Mouse (Mus musculus): ENCODE results near the gene Olfml3.

The Olfml3 gene

DNA sequence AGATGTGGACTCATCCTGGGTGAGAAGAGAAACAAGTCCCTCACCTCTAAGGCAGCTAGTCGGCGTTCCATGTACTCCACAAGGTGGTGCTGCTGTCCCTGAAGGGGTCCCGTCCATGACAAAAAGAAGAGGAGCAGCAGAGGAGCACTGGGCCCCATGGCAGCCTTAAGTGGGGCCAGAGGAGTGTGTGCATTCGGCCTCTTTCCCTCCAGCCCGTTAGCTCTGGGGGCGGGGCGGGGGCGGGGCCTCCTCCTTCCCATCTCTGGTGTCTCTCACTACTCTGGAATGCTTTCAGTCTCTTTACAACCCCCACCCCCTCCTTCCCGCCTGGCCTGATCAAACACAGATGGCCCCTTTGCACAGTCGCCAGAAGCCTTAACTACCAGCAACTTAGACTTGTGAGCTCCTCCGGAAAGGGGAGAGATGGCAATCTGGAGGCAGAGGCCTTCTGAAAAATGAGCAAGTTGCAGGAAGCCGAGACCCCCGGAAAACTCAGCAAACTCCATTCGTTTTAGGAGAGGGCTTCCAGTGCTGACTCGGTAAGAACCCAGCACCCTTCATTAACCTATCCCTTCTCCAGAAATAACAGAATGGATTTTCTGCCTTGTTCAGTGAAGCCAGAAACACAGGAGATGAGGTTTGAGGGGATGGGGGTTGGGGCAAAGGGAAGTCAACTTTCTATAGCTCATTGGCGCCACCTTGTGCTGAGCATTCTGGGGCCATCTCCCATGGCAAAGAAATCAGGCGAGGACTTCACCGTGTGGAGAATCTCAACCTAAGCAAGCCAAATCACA, at the start of gene Olfml3:
Olfml3 (minus strand) TSS at position 224 of the 794 bp plus-strand sequence.
- peak; percentile 88 for DNase-seq (ENCODE audit: extremely low spot score, low read depth, low spot score)

DNA sequence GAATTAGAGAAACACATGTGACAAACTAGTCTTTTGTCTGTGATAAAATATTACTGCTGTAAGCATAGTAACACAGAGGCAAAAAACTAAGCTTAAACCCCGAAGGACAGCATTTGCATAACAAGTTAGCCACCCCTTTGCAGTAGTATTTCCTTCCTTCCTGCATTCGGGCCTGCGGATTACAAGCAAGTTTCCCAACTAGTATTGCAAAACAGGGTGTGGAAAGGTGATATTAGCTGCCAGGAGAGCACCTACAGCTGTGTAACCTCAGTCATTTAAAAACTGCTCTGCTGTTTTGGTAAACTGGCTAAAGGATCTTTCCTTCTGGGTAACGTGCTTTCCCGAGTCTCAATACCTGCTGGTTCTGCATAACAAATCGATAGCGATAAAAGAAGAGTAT, 49.4 kb upstream of the Olfml3 start:
- no peak for DNase-seq (ENCODE audit: extremely low spot score, low read depth, low spot score)

DNA sequence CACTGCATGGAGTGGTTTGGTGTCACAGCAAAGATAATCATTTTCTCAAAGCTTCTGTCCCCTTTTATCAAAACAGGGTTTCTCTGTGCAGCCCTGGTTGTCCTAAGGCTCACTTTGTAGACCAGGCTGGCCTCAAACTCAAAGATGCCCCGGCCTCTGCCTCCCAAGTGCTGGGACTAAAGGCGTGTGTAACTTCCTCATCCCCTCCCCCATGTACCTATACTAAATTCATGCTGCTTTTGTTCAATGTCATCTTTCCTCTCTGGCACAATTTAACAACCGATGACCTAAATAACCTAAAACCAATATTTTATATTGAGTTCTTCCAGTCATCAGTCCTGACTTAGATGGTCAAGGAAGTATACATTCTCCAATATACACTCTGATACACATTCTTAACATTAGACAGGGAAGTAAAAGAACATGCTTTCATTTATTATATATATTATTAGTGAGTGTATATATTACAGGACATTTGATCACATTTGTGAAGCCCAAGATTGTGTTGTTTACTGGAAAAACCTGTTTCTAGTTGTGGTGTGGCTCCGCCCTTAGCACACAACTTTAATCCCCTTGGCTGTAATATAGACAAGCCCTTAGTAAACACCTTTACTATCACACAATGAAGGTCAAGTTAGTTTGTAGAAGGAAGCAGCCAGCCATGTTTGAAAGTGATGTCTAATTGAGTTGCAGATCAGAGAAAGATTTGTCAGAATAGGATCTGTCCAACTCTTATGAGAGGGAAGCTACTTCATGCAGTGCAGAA, 45.2 kb upstream of the Olfml3 start:
- no peak for DNase-seq (ENCODE audit: extremely low spot score, low read depth, low spot score)

DNA sequence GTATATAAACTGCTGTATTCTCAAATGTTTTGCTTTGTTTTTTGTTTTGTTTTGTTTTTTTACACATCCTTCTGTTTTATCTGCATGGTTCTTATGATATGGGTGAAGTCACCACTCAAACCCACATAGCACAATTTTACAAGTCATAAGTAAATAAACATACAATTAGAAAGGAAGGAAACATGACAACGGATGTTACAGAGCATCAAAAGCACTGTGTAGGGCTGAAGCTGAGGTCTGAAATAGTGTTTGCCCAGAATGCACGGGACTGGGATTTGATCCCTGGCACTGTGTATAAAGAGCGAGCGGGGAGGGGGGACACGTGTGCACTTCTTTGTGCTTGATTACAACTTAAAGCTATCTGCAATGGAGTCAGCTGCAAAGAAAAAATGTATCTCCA, 43.0 kb upstream of the Olfml3 start:
- DNase-seq (ENCODE audit: extremely low spot score, low read depth, low spot score): no peak

DNA sequence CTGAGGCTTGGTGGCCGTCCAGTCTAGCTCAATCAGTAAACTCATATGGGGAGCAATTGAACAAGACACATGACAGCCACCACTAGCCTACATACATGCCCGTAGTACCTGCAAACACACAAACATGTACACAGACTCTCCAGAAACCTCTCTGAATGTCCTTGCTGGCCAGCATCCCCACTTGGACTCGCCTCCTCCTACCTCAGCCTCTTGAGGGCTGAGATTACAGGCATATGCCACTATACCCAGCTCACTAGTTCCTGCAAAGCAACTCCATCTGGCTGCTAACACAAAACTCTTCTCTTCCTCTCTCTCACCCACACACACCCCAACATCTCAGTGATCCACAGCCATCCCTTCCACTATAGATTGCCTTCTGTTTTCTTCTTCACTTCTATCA, 42.5 kb upstream of the Olfml3 start:
- DNase-seq (ENCODE audit: extremely low spot score, low read depth, low spot score): no peak

DNA sequence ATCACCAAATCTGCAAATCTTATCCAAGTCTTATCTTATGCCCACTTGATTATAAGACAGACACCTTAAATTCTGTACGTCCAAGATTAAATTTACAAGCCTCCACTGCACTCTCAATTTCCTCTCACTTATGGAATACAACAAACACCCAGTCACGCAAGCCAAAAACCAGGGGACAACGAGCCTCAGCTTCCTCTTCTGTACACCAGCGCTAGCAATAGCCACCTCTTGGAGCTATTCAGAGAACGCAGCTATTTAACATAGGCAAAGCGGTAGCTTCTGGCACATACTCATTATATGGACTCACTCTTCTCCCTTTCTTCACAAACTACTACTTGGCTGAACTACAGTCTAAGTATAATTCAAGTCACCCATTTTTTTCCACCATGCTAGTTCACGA, 41.4 kb upstream of the Olfml3 start:
- no peak for DNase-seq (ENCODE audit: extremely low spot score, low read depth, low spot score)

DNA sequence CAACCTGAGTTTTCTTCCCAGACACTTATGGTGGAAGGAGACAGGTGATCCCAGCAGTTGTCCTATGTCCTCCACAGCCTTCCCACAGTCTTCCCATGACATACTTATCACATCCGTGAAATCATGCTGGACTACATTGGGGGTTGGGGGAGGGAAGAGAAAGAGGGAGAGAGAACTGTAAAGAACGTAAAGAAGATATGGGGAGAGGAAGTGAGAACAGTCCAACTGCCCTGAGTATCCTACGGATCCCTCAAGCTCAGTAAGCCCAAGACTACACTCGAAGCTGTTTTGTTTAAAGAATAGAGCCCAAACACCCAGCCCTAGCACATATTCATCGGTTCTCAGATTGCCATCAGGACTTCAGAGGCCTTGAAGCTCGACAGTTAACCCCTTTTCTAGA, 40.9 kb upstream of the Olfml3 start:
- no peak for DNase-seq (ENCODE audit: extremely low spot score, low read depth, low spot score)

DNA sequence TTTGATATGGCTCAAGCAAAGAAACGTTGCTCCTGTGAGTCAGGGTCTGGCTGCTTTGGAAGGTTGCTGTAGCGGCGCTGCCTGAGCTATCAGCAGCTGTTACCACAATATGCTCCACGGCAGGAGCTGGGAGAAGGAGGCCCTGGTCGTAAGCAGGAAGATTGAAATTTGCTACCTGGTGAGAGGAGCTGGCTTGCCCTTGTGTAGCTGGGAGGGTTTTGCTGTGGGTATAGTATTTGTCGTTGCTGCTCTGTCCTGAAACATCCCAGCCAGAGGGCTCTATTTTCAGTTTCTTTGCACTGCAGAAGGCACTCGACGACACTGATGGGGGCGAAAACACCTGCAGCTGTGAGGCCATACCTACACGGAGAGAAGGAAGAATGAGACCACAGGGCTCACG, 40.1 kb upstream of the Olfml3 start:
- no peak for DNase-seq (ENCODE audit: extremely low spot score, low read depth, low spot score)

DNA sequence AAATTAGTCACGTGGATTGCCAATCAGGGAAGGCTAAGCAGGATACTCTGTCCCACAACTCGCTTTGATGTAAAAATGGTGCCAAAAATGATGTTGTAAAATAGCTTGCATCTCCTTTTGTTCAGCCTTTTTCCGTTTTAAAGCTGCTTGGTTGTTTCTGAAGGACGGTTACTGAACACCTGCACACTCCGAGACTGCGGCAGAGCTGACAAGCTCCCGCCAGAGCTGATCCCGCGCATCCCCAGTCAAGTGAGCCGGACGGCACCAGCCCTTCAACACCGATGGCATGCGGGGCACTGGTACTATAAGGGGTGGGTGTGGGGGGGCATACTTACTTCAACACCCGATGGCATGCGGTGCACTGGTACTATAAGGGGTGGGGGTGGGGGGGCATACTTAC, 36.2 kb upstream of the Olfml3 start:
- no peak for DNase-seq (ENCODE audit: extremely low spot score, low read depth, low spot score)

DNA sequence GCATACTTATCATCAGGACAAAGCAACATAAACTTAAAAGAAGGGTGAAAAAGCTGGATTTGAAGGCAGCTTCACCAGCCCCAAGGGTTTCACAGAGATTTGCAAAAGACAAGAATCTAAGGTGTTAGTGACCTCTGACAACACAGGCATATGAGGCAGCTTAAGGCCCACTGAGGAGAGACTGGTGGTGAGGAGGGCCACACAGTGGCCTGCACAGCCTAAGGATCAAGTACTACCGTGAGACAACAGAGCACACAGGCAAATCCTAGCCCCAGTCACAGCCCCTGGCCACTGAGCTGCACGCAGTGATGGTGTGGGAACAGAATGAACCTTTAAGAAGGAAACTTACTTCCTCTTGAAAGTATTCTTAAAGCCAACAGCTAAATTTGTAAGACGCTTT, 35.7 kb upstream of the Olfml3 start:
- no peak for DNase-seq (ENCODE audit: extremely low spot score, low read depth, low spot score)

DNA sequence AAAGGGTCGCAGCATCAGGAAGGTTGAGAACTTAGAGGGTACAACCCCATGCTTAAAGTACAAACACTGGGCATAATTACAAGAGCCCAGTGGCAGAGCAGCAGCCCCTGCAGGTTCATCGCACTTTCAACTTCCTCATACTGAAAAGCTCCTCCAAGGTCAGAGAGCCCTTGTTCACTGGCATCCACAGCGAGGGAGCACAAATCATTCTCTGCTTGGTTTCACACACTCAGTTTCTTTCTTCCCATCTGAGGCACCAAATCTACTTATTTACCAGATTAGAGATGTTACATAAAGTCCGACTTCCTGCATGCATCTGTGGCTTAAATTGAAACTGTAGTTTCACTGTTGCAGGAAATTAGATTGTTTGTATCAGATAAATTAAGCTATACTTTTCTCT, 35.0 kb upstream of the Olfml3 start:
- no peak for DNase-seq (ENCODE audit: extremely low spot score, low read depth, low spot score)

DNA sequence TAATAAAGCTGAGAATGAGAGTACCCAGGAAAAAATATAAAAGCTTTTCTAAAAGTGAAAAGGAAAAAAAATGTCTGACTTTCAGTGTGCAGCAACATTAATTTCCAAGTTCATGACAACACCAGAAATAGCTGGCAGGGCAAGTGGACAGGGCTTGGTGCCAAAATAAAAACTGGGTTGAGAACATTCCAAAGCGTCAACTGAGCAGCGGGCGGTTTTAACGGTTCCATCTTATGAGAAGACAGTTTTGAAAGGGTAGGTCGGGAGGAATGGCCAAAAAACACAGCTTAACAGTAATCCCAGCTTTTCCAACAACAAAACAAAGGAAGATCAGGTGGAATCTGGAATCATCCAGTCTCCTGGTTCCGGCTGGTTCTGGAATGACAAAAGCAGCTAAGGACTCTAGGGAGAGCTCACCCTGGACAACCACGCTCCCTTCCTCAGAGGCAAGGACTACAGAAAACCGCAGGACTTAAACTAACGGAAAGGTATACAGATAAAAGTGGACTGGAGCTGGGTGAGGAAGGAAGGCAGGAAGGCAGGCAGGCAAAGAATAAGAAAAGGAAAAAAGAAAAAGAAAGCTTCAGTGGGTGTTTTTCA, 33.8 kb upstream of the Olfml3 start:
- no peak for DNase-seq (ENCODE audit: extremely low spot score, low read depth, low spot score)

DNA sequence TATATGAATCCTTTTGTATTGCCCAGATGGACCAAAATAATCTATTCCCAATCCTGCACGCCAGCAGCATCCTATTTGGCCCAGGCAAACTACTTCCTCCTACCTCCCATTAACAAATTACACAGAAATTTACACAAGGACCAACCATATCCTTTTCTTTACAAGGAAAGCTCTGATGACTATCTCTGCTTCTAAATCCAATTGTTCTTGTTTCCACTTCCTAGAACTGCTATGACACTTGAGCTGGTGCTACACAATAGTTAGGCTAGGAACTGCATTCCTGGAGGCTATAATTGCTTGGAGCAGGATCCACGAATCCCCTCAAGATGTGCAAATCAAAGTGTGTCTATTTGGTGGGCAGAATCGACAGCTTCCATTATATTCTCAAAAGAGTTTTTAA, 29.0 kb upstream of the Olfml3 start:
- no peak for DNase-seq (ENCODE audit: extremely low spot score, low read depth, low spot score)

DNA sequence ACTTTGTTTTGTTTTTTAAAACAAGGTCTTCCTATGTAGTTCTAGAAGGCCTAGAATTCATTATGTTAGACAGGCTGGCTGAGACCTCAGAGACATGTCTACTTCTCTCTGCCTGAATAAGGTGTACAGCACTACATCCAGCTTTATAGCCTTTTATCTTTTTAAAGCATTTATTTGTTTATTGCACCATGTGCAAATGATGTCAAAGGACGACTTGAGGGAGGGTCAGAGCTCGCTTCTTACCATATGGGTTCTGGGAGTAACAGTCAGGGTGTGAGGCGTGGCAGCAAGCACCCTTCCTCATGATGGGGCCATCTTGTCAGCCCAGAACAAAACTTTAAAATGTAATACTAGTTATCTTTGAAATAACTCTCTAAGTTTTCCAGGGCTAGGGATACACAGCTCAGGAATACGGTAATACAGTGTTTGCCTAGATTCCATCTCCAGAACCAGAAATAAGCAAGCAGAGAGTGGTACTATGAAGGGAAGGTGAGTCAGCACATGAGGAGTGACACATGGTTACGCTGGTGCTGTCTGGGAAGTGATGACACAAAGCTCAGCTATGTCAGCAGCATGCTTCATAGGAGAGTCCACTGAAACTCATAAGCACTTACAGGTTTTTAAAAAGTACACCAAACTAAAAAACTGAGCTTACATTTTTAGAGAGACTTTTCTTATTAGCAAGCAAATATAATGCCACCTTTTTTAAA, 21.6 kb upstream of the Olfml3 start:
- DNase-seq (ENCODE audit: extremely low spot score, low read depth, low spot score): no peak

DNA sequence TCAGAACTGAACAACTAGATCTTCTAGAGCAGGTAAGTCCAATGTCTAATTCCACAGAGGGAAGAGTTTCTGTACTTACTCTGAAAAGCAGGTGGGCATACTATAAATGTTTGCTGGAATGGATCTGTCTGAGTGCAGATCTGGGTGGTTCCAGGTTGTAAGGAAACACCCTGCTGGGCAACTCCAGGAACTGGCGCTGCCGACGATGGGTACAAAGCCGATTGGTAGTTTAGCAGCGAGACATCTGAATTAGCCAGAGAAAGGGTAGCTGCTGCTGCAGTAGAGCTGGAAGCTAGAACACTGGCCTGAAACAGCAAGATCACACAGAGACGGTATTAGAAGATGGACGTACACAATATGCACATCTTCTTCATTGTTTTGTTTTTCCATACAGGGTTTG, 20.7 kb upstream of the Olfml3 start:
- DNase-seq (ENCODE audit: extremely low spot score, low read depth, low spot score): no peak

DNA sequence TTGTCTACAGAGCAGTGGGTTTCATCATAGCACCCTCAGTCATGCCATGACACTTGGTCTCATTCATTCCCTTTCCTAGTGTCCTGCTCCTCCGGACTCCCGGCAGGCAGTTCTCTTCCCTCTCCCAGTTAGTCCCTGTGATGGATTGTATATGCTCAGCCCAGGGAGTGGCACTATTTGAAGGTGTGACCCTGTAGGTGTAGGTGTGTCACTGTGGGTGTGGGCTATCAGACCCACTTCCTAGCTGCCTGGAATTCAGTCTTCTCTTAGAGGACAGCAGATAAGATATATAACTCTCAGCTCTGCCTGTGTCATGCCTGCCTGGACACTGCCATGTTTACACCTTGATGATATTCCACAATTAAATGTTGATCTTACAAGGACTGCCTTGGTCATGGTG, 19.1 kb upstream of the Olfml3 start:
- no peak for DNase-seq (ENCODE audit: extremely low spot score, low read depth, low spot score)

DNA sequence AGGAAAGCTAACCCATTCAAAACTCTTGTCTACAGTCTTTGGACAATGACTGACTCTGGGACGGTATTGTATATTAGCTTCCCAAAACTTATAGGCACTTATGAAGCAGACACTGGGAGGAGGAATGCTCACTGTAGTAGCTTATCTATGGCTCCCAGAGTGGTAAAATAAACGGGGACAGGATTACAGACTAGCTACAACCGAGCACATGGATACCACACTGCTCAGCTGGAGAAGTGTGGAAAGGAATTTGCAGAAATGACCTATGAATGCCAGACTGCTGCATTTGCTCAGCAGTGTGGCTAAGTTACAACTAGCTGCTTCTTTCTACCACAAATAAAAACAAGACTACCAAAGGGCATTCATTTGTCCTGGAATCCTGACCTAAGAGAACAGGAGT, 17.6 kb upstream of the Olfml3 start:
- no peak for DNase-seq (ENCODE audit: extremely low spot score, low read depth, low spot score)

DNA sequence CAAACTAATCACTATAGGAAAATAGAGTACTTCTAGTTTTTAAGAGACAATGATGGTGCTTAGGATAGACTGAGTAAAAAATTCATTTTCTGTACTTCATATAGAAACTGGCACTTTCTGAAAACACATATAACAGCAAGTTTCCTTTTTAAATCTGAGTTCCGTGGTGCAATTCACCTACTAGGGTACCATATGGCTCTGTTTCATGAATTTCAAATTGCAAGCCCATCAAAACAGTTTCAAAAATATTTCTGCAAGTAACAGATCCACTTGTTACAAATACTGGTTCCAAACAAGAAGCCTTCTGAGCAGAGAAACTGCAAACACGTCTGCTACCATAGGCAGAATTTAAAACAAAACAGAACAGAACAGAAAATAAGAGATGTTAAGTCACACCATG, 13.8 kb upstream of the Olfml3 start:
- no peak for DNase-seq (ENCODE audit: extremely low spot score, low read depth, low spot score)

DNA sequence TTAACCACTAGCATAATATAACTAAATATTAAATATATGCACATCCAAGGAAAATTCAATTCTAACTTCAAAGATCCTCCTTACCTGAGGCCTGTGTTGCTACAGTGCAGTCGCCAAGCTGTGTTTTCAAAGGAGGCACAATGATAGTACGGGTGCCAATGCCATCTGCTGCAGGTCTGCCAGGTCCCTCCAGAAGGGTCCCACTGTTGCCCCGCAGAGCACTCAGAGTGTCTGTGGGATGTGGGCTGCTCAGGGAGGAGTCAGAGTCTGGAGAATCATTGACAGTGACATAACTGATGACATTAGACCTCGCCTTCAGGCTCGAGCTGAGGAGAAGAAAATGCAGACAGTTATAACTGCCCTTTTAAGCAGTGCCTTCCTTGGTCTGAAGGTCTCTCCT, 8.9 kb upstream of the Olfml3 start:
- no peak for DNase-seq (ENCODE audit: extremely low spot score, low read depth, low spot score)

DNA sequence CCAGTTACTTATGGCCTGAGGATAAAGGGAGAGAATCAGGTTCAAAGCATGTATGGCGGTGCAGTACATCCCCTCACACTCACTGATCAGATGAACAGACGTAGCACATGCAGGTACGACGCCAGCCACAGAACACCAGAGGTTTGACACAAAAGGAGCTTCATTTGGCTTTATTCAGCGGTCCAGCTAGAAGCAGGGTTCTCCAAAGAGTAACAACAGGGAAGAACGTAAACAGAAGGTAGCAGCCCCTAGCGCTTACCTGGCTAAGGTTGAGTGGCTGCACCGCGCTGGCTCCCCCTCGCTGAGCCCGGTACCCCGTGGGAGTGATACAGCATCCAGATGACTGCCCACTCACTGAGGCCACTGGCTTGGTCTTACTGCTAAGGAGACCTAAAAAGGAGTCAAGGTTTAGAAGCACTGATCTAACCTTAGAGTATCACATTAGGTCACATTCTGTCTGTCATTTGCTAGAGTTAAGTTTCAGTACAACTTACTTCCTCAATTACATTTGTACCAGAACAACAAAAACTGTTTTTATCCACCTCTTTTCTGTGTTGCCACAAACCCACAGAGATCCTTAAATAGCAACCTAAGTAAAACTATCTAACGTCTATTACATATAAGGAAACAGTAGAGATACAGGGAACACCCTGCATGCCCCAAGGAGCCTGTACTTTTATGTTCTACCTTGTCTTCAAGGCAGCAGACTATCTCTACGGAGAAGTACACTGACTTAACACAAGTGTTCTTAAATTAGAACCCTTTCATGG, 7.4 kb upstream of the Olfml3 start:
- no peak for DNase-seq (ENCODE audit: extremely low spot score, low read depth, low spot score)

DNA sequence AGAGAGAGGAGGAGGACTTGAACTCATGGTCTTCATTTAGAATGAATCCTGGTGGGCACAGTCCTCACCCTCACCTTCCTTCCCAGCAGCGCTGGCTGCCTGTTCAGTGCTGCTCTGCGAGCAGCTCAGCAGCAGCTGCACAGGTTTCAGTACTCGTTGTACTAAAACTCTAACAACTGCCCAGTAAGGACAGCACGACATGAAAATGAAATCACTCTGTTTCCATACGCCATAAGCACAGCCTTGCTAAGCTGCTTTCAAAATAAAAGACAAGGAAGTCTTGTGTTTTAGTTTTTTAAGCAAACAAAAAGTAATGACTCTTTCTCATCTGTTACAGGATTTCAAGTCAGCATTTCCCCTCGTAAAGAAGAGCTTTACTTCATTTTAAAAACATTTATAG, 5.4 kb upstream of the Olfml3 start:
- no peak for DNase-seq (ENCODE audit: extremely low spot score, low read depth, low spot score)

All from hindlimb bud, embryonic 11.5 days (tissue).